Mouse (Mus musculus) spleen, adult 2 months (tissue): ENCODE results near the gene Grik4.

Experiments used
- CTCF ChIP-seq: fragments of 200-500 bp; IDR thresholded peaks from 2 replicates; pipeline ENCODE4 v1.5.1; 2011; ENCODE audit warnings: mild to moderate bottlenecking, inconsistent platforms; ENCODE audit not compliant: insufficient read depth, insufficient read length, insufficient replicate concordance; ENCODE audit errors: extremely low read depth
- POLR2A ChIP-seq: fragments of 200-500 bp; IDR thresholded peaks from 2 replicates; pipeline ENCODE4 v1.6.1; 2011; ENCODE audit warnings: low read depth, low read length, inconsistent platforms

GRCm38 (mm10) chr9:42649872-42650271 lies 294.4 kb downstream of the Grik4 start:
- no peak for TF ChIP-seq POLR2A
- TF ChIP-seq CTCF, result no peak
